Mouse (Mus musculus): ENCODE results near the gene Cep131. TPM values are rescaled to one million over a fixed set of nuclear protein-coding genes. Genes with fewer than 3 reads are reported as not detected.

Gene Cep131
- polyA plus RNA-seq, 1 experiment from 2014 or later, result 28.1 TPM

DNA sequence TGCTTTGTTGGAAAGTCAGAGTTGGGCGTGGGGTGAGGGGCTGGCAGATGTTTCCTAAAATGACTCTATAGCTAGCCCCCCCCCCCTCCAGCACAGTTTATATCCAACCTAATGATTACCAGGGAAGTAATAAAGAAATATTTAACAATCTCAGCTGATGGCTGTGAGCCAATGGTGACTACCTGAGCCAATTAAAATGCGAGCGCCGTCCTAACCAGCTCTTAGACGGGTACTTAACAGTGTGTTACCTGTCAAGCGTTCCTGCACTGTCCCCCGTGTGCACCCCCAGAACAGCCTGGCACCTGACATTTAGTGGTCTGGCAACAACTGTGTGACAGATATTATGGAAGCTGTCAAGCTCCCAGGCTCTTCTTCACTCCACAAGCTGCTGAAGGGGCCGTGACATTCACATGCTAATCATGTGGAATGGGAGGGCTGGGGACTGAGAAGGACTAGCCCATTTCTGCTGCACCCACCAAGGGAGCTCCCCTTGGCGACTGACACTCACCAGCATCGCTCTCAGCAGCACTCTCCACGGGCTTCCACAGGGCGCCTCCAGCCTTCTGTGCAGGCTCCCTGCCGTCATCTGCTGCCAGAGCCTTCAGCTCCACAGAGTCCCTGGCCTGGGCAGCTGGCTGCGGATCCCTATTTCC, 23.1 kb upstream of the Cep131 start:
- Histone ChIP-seq H3K27me3 (ENCODE audit: control insufficient read depth, insufficient read depth, low read length) (no peaks in the 10 kb centered on the region), H3K9me3 (replicated peaks; ENCODE audit: control insufficient read depth, low read length) (no peaks in the 10 kb centered on the region), H3K4me2 (ENCODE audit: low read depth, low read length) (no peak overlapping the region), H3K36me3 (replicated peaks; ENCODE audit: control insufficient read depth, insufficient read depth, low read depth, low read length) (no peaks in the 10 kb centered on the region), H3K27ac (replicated peaks; ENCODE audit: low read depth, low read length) (no peak overlapping the region), H3K4me3 (ENCODE audit: low read depth, low read length) (no peak overlapping the region), H3K4me1 (ENCODE audit: control insufficient read depth, insufficient read depth, low read length) (no peaks in the 10 kb centered on the region), H3K9ac (replicated peaks; ENCODE audit: low read length) (no peak overlapping the region)
- DNase-seq (ENCODE audit: low spot score), result no peak
- ATAC-seq (replicated peaks; ENCODE audit: insufficient number of reproducible peaks, low FRiP score, low TSS enrichment, low read depth), result no peak
- WGBS, result 78% methylated on average over 14 of the region's 14 CpGs

DNA sequence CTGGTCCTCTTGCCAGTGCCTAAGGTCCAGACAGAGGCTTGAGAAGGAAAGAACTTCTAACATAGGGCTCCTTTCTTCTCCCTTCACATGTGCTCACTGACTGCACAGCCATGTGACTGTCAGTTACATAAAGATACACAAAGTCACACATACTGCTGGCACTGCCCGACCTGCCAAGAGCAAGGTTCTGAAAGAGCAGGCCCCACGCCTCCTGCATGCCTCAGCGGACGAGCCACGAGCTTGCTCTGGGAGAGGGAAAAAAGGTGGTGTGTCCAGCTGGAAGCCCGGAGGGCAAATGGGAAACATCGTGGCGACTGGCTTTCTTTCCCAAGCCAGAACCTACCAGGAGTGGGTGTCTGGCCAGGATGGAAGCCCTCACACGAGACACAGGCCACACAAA, 21.2 kb upstream of the Cep131 start:
- no peak overlapping the region for H3K4me2 ChIP-seq (ENCODE audit: low read depth, low read length)
- DNase-seq (ENCODE audit: low spot score) (no peak), ATAC-seq (replicated peaks; ENCODE audit: insufficient number of reproducible peaks, low FRiP score, low TSS enrichment, low read depth) (no peak)
- no peaks in the 10 kb centered on the region for H3K27me3 ChIP-seq (ENCODE audit: control insufficient read depth, insufficient read depth, low read length)
- H3K9me3 ChIP-seq (replicated peaks; ENCODE audit: control insufficient read depth, low read length), result no peaks in the 10 kb centered on the region
- H3K4me3 ChIP-seq (ENCODE audit: low read depth, low read length), result no peak overlapping the region
- WGBS, result 82% methylated on average over 9 of the region's 9 CpGs
- H3K27ac ChIP-seq (replicated peaks; ENCODE audit: low read depth, low read length), result no peak overlapping the region
- H3K9ac ChIP-seq (replicated peaks; ENCODE audit: low read length), result no peak overlapping the region
- 0 out of 2 replicates have a peak, but pooled peaks cover 2% of the 10 kb centered on the region for H3K36me3 ChIP-seq (replicated peaks; ENCODE audit: control insufficient read depth, insufficient read depth, low read depth, low read length)
- no peaks in the 10 kb centered on the region for H3K4me1 ChIP-seq (ENCODE audit: control insufficient read depth, insufficient read depth, low read length)

DNA sequence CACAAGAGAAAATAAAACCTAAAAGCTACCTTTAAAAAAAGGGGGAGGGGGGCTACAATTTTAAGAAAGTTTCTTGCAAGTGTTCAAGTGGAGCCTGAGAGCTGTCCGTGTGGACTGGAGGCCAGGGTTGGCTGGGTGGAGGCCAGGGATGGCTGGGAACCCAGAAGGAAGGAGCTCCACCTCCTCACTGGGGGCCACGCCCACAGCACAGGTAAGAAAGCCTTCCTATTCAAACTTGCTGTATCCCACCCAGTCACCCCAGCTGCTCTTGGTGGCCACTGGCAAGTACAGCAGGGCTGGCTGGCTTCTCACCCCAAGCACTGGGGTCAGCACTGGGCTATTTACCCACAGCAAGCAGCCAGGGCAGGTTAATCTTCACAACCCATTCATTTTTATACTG, 20.4 kb upstream of the Cep131 start:
- H3K27me3 ChIP-seq (ENCODE audit: control insufficient read depth, insufficient read depth, low read length), result no peaks in the 10 kb centered on the region
- no peaks in the 10 kb centered on the region for H3K9me3 ChIP-seq (replicated peaks; ENCODE audit: control insufficient read depth, low read length)
- H3K9ac ChIP-seq (replicated peaks; ENCODE audit: low read length), result no peak overlapping the region
- H3K4me3 ChIP-seq (ENCODE audit: low read depth, low read length), result no peak overlapping the region
- no peak for DNase-seq (ENCODE audit: low spot score)
- H3K4me2 ChIP-seq (ENCODE audit: low read depth, low read length), result no peak overlapping the region
- WGBS, result 71% methylated on average over 2 of the region's 2 CpGs
- 0 out of 2 replicates have a peak, but pooled peaks cover 2% of the 10 kb centered on the region for H3K36me3 ChIP-seq (replicated peaks; ENCODE audit: control insufficient read depth, insufficient read depth, low read depth, low read length)
- ATAC-seq (replicated peaks; ENCODE audit: insufficient number of reproducible peaks, low FRiP score, low TSS enrichment, low read depth), result no peak
- no peak overlapping the region for H3K27ac ChIP-seq (replicated peaks; ENCODE audit: low read depth, low read length)
- H3K4me1 ChIP-seq (ENCODE audit: control insufficient read depth, insufficient read depth, low read length), result no peaks in the 10 kb centered on the region

DNA sequence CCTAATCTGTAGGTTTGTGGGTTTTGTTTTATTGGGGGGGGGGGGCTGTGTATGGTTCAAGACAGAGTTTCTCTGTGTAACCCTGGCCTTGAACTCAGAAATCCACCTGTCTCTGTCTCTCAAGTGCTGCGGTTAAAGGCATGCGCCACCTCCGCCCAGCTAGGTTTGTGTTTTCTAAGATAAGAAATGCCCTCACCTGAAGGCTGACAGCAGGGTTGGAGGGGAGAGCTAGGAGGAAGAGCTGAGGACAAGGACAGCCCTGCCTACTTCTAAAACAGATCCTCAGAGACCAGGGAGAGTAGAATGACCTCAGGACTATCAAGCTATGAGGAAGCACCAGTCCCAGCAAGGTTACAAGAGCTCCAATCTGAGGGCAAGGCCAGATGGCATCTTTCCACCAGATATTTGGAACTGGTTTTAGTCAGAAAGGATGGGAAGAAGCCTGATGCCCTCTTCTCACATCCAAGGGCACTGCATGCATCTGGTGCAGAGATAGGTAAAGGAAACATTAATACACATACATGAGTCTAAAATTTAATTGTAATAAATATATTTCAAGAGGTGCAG, 16.9 kb upstream of the Cep131 start:
- H3K36me3 ChIP-seq (replicated peaks; ENCODE audit: control insufficient read depth, insufficient read depth, low read depth, low read length), result 0 out of 2 replicates have a peak, but pooled peaks cover 2% of the 10 kb centered on the region
- no peak for DNase-seq (ENCODE audit: low spot score)
- H3K9ac ChIP-seq (replicated peaks; ENCODE audit: low read length), result no peak overlapping the region
- H3K9me3 ChIP-seq (replicated peaks; ENCODE audit: control insufficient read depth, low read length), result no peaks in the 10 kb centered on the region
- H3K27me3 ChIP-seq (ENCODE audit: control insufficient read depth, insufficient read depth, low read length), result no peaks in the 10 kb centered on the region
- ATAC-seq (replicated peaks; ENCODE audit: insufficient number of reproducible peaks, low FRiP score, low TSS enrichment, low read depth), result no peak
- no peak overlapping the region for H3K4me3 ChIP-seq (ENCODE audit: low read depth, low read length)
- no peak overlapping the region for H3K4me2 ChIP-seq (ENCODE audit: low read depth, low read length)
- H3K27ac ChIP-seq (replicated peaks; ENCODE audit: low read depth, low read length), result no peak overlapping the region
- WGBS, result 100% methylated on average over 3 of the region's 3 CpGs
- peaks cover 2% of the 10 kb centered on the region; the same call in 1 of the 2 replicates for H3K4me1 ChIP-seq (ENCODE audit: control insufficient read depth, insufficient read depth, low read length)

DNA sequence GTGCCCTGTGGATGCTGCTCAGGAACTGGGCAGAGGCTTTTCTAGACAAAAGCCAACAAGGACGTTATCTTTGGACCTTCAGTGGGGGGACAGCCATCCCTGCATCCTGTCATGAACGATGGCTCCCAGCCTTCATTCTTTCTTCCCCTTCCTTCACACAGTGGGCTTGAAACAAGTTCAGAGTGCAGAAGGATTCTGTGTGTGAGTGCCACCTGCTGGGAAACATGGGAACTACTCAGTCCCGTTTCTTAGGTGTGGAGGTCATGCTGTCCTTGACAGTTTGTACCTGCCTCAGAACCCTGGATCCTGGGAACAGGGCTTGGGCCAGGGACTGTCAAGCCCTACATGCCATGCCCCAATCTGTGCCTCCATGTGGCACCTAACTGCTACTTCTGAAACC, 14.4 kb upstream of the Cep131 start:
- Histone ChIP-seq H3K4me1 (ENCODE audit: control insufficient read depth, insufficient read depth, low read length) (peaks cover 7% of the 10 kb centered on the region), H3K9ac (replicated peaks; ENCODE audit: low read length) (no peak overlapping the region), H3K4me3 (ENCODE audit: low read depth, low read length) (no peak overlapping the region), H3K27ac (replicated peaks; ENCODE audit: low read depth, low read length) (no peak overlapping the region), H3K9me3 (replicated peaks; ENCODE audit: control insufficient read depth, low read length) (no peaks in the 10 kb centered on the region), H3K4me2 (ENCODE audit: low read depth, low read length) (no peak overlapping the region), H3K36me3 (replicated peaks; ENCODE audit: control insufficient read depth, insufficient read depth, low read depth, low read length) (0 out of 2 replicates have a peak, but pooled peaks cover 2% of the 10 kb centered on the region), H3K27me3 (ENCODE audit: control insufficient read depth, insufficient read depth, low read length) (no peaks in the 10 kb centered on the region)
- no peak for ATAC-seq (replicated peaks; ENCODE audit: insufficient number of reproducible peaks, low FRiP score, low TSS enrichment, low read depth)
- 8% methylated on average over 3 of the region's 3 CpGs for WGBS
- peak; percentile 87 for DNase-seq (ENCODE audit: low spot score)

DNA sequence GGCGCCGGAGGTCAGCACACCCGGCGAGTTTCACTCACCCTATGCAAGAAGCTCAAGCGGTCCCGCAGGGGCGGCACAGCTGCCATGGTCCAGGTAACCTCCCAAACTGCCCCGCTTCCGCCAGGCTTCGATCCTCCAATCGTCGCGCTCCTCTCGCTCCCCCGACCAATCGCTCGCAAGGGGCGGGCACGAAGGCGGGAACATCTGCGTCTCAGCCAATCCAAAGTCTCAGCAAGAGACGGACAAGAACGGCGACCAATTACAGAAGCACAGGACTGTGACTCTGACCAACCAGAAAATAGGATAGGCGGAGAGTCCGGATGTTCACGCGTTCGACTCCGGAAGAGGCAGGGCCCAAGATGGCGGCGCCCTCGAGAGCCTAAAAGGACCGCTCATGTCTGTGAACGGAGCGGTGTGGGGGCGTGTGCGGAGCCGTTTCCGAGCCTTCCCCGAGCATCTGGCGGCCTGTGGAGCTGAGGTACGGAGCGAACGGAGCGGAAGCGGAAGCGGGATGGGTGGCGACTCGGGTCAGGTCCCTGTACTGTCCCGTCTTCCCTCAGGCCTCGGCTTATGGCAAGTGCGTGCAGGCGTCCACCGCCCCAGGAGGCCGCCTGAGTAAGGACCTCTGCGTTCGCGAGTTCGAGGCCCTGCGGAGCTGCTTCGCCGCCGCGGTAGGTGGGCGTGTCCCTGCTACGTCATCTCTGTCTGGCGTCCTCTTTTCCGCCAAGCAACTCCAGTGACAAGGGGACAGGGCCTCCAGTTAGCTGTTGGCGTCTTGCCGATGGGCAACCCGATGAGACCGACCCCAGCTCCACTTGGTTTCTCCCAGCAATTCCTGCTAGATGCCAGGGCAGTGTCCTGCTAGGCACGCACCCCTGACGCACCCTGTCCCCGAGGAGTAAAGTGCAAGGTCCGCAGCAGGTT, 12.2 kb upstream of the Cep131 start, which contains the start of the genes Tepsin and Ndufaf8:
Gene Tepsin (minus strand): TSS at position 144 of the 924 bp plus-strand sequence.
Gene Ndufaf8 (plus strand): TSS at position 341 of the 924 bp plus-strand sequence.
- peaks cover 7% of the 10 kb centered on the region for H3K4me1 ChIP-seq (ENCODE audit: control insufficient read depth, insufficient read depth, low read length)
- under 1% methylated on average over 77 of the region's 77 CpGs for WGBS
- H3K27me3 ChIP-seq (ENCODE audit: control insufficient read depth, insufficient read depth, low read length), result no peaks in the 10 kb centered on the region

DNA sequence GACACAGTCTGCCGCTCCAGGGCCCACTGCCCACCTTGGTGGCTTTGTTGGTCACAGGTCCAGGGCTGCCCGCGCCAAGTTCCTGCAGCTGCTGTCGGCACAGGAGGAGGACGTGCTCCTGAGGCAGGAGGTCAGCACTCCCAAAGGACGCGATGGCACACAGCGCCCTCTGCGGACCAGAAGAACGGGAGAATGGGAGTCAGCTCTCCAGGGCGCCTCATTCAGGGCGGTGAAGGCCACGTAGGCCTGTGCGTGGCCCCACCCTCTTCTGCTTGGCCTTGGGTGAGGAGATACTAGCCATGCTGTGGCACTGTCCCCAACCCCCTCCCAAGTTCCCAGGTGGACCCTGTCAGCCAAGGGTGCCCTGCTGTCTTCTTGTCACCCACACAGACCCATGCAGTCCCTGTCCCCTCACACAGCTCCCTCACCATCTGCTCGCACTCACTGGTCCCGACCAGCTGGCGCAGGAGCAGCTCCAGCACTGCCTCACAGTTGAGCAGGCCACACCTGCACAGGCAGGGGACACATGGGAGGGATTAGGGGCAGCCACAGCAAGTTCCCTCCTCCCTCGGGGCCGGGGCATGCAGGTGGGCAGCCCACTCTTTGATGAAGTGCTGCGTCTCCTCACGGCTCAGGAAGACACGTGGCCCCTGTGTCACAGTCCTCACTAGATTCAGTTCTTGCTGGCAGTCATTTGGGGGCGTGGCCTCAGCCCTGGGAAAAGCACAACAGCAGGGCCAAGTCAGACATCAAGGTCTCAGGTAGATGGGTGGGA, 6.4 kb upstream of the Cep131 start:
- Histone ChIP-seq H3K27me3 (ENCODE audit: control insufficient read depth, insufficient read depth, low read length) (no peaks in the 10 kb centered on the region), H3K9me3 (replicated peaks; ENCODE audit: control insufficient read depth, low read length) (no peaks in the 10 kb centered on the region), H3K9ac (replicated peaks; ENCODE audit: low read length) (no peak overlapping the region), H3K4me3 (ENCODE audit: low read depth, low read length) (no peak overlapping the region), H3K36me3 (replicated peaks; ENCODE audit: control insufficient read depth, insufficient read depth, low read depth, low read length) (peaks cover 9% of the 10 kb centered on the region), H3K4me2 (ENCODE audit: low read depth, low read length) (no peak overlapping the region), H3K4me1 (ENCODE audit: control insufficient read depth, insufficient read depth, low read length) (peaks cover 5% of the 10 kb centered on the region; the same call in 1 of the 2 replicates), H3K27ac (replicated peaks; ENCODE audit: low read depth, low read length) (no peak overlapping the region)
- DNase-seq (ENCODE audit: low spot score), result no peak
- WGBS, result 76% methylated on average over 23 of the region's 23 CpGs
- no peak for ATAC-seq (replicated peaks; ENCODE audit: insufficient number of reproducible peaks, low FRiP score, low TSS enrichment, low read depth)

More for the DNA sequence above, 12.2 kb upstream of the Cep131 start, which contains the start of the genes Tepsin and Ndufaf8:
- Histone ChIP-seq H3K9me3 (replicated peaks; ENCODE audit: control insufficient read depth, low read length) (no peaks in the 10 kb centered on the region), H3K36me3 (replicated peaks; ENCODE audit: control insufficient read depth, insufficient read depth, low read depth, low read length) (peaks cover 2% of the 10 kb centered on the region; the same call in 1 of the 2 replicates), H3K27ac (replicated peaks; ENCODE audit: low read depth, low read length) (peak within 1 kb of the TSS; percentile 85), H3K4me2 (ENCODE audit: low read depth, low read length) (peak within 1 kb of the TSS; percentile 82), H3K9ac (replicated peaks; ENCODE audit: low read length) (peak within 1 kb of the TSS; percentile 82), H3K4me3 (ENCODE audit: low read depth, low read length) (peak within 1 kb of the TSS; percentile 63)
- peak; percentile 95 for ATAC-seq (replicated peaks; ENCODE audit: insufficient number of reproducible peaks, low FRiP score, low TSS enrichment, low read depth)
- peak; percentile 97 for DNase-seq (ENCODE audit: low spot score)

Measured in embryonic facial prominence, embryonic 11.5 days (tissue).